Mouse (Mus musculus): ENCODE measurements around the gene Zfyve19. TPM values are rescaled to one million over a fixed set of nuclear protein-coding genes. Genes with fewer than 3 reads are reported as not detected.
A peak's percentile ranks its signal among the peaks of the same experiment; 100 is the strongest.

The Zfyve19 gene
- 43.9 and 49.5 TPM in 2 replicates for polyA plus RNA-seq (2015; fragmentation: Nextera tagmentation; extraction: Ambion mirVana)

DNA sequence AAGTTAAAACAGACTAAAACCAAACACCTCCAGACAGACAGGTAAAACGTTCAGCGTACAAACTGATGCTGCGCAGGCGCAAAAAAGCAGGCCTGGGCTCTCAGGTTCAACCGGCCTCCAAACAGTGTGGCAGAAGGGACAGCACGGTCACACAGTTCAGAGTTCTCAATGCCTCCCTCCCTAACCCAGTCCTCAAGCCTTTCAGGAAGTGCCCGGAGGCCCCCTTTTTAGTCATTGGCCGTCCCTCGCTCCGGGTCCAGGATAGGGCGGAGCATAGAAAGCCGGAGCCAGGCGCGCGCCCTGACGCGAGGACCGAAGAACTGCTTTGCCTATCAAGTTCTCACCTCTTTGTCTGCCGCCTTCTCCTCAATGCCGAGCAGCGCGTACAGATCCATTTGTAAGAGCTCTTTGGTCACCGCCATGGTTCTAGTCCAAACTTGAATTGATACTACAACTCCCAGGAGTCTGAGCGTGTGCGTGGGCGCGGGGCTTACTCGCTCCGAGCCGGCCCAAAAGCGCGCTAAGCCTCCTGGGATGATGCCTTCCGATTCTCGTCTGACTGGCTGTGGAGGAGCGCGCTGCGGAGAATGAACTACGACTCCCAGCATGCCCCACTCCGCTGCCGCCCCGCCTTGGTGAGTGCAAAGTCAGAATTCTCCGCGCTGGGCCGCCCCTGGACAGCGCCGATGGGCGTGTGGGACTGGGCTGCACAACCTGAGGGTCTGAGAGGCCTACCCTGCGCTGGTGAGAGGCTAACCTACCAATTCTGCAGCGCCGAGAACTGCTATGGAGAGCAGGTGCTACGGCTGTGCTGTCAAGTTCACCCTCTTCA lies at the start of gene Zfyve19, which contains the start of gene Dnajc17:
TSS of gene Zfyve19 (plus strand) at position 274 of the 832 bp plus-strand sequence.
TSS of gene Dnajc17 (minus strand) at position 452 of the 832 bp plus-strand sequence.
- peak; percentile 95 for DNase-seq (ENCODE audit: low spot score)

DNA sequence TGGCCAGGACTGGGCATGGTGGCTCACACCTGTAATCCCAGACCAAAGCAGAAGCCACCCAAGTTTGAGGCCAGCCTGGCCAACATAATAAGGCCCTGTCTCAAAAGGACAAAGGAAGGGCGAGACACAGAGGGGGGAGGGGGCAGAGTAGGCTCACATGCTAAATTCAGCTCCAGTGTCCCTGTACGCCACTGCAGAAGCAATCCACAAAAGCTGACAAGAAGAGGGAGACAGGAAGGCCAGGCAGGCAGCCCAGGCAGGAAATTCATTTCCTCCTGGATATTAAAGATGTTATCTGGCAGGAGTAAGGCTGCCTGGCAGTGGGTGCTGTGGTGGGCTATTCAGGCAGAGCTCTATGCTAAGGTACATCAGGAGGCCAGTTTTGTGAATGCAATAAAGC lies 47.2 kb upstream of the Zfyve19 start:
- no peak for DNase-seq (ENCODE audit: low spot score)

DNA sequence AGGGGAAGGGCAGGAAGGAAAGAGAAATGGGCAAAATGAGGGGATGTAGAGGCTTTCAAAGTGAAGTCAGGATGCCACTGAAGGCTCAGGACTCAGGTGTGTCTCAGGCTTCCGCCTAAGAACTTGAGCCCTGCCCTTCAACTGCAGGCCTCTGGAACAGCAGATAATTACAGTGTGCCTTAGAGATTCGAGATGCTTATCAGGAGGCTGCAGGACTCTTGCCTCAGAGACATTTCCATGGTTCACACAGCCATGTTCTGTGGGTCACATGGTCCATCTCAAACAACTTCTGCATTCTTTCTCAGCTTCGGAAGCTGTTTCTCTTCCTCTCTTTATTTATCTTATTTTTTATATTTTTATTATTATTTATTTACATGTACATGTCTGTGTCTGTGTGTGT lies 45.3 kb upstream of the Zfyve19 start:
- no peak for DNase-seq (ENCODE audit: low spot score)

DNA sequence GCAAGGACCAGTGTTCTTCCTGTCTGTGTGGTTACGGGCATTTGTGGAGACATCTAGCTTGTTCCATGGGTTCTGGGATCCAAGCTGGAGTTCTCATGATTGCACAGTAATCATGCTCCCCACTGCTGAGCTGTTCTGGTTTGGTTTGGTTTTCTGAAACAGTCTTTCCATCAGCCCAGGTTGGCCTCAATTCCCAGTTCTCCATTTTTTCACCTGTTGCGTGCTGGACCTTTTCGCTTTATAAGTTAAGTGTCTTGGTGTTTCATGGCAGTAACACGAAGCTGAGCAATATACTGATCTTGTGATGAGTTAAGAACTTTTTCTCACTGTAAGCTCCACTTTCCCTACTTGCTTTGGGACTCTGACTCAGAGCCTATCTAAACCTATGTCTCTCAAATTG lies 44.4 kb upstream of the Zfyve19 start:
- DNase-seq (ENCODE audit: low spot score) = no peak

DNA sequence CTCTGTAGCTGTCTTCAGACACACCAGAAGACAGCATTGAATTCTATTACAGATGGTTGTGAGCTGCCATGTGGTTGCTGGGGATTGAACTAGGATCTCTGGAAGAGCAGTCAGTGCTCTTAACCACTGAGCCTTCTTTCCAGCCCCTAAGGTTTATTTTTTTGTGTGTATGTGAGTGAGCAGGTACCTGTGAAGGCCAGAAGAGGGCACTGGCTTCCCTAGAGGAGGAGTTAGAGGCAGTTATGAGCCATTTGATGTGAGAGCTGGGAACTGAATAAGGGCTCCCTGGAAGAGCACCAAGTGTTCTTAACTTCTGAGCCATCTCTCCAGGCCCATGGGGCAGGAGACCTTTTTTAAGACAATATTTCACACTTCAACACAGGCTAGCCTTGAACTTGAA lies 43.0 kb upstream of the Zfyve19 start:
- DNase-seq (ENCODE audit: low spot score) = no peak

DNA sequence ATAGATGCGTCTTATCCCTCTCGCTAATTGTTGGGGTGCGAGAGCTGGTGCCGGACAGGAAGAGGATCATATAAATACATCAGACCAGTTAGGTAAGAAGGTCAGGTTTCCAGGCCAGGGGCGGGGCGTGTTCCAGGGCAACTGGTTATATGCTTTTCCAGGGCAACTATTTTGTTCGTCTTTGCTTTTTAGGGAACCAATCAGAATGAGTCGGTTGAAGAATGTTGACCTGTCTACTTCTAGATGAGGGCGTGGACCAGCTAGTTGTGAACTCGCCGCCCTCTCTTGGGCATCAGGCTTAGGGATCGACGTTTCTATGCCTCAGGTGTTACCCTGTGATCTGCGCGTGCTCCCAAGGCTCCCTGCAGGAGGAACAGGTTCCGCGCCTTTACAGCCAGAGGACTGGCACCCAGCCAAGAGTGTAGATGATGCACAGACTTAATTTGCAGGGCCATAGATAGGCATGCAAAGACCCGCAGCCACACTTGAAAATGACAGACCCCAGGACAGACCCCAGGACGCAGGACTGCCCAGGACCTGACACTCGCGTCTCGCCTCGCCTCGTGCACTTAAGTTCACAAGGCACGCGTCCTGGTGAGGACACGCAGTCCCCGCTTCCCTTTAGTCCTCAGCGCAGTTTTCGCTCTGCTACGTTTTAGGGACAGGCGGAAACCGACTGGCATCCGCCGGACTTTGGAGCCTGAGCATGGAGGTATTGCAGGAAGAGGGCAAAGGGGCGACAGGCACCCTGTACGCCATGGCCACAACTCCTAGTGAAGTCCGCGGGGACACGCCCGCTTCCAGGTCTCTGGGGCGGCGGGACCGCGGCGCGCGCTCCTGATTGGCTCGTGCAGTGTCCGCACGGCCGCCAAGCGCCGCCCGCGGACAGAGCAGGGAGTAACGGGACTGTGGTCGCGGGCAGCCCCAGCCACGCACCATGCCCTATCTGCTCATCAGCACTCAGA lies 41.2 kb upstream of the Zfyve19 start, which contains the start of gene Gchfr:
TSS of gene Gchfr (plus strand) at position 873 of the 965 bp plus-strand sequence.
- DNase-seq (ENCODE audit: low spot score) = peak; percentile 26

DNA sequence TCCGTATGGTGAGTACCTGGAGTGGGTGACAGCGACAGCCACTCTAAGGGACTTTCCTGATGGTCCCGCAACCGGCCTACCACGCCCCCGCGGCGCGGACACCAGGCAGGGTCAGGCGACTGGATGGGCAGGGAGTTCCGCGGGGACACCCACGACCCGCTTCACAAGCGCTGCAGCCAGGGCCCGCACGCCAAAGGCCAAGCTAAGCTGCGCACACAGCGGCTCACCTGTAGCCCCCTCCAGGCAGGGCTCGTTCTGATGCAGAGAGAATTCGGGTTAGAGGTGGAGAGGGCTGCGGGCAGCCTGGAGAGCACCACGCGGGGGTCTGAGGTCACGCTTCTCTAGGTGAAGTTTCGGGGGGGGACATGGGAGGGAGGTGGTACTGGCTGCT lies 40.6 kb upstream of the Zfyve19 start:
- DNase-seq (ENCODE audit: low spot score) = no peak

DNA sequence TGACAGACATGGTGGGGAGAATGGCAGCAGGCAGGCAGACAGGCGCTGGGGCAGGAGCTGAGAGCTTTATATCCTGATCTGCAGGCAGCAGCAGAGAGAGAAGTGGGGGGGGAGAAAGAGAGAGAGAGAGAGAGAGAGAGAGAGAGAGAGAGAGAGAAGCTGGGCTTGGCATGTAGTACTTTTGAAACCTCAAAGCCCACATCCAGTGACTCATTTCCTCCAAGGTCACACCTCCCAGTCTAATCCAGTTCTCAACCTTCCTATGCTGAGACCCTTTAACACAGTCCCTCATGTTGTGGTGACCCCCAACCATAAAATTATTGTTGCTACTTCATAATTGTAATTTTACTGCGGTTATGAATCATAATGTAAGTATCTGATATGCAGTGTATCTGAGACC lies 38.1 kb upstream of the Zfyve19 start:
- no peak for DNase-seq (ENCODE audit: low spot score)

DNA sequence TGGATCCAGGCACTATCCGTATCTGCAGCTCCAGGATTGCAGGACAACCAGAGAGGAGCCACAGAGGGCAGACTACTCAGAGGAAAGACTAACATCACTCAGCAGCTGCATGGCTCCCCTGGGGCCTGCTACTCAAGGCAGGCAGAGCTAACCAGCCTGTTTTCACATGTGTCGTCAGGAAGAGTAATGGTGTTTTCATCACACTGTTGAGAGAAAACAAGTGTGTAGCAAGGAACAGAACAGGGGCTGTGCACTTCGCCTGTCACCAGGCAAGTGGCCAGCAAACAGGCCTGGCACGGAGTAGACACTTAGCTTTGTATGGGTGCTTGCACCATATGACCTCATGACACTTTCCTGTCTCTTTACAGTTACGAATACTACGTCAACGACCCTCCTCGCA lies 36.8 kb upstream of the Zfyve19 start:
- DNase-seq (ENCODE audit: low spot score) = no peak

DNA sequence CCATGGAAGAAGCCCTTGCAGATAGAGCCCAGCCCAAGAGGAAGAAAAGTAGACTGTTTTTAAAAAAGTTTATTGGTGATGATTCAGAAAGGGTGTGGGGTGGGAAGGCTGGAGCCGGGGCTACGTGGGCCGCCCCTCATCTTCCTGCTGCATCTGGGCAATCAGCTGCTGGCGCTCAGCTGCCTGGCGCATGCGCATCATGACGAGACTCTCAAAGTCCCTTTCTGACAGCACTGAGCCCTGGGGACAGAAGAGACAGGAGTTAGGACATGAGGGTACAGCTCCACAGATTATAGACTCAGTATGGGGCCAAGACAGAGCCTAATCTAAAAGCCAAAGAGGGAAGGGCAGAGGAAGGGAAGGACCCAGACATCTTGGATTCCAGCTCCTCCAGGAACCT lies 36.0 kb upstream of the Zfyve19 start:
- DNase-seq (ENCODE audit: low spot score) = no peak

DNA sequence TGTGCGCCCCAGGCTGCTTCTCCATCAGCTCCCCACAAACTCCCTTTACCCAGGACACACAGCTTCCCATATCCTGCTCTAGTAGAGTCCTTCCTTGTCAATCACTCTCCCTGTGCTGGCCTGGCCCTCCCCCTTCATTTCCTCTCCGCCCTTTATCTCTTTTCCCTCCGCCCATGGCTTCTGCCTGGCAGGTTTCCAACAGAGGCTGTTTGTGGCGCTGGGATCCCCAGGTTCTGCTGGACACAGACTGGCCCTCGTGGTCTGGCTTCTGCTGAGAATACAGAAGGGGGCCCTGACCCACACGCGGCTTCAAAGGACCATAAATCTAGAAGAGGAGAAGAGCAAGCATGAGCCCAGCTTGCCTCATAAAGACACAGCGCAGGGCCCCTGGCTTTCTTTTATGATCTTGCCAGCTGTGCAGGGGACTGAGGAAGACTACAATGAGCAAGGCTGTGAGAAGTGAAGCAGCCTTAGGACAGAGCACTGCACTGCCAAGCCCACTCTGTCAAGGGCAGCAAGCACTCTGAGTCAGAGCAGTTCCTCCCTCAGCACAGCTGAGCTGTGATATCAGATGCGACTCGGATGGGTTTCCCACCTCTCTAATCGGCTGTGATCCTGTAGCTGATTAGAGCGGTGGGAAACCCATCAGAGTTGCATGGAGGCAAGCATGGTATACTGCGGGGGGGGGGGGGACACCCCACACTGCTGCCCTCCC lies 35.4 kb upstream of the Zfyve19 start:
- DNase-seq (ENCODE audit: low spot score) = no peak

DNA sequence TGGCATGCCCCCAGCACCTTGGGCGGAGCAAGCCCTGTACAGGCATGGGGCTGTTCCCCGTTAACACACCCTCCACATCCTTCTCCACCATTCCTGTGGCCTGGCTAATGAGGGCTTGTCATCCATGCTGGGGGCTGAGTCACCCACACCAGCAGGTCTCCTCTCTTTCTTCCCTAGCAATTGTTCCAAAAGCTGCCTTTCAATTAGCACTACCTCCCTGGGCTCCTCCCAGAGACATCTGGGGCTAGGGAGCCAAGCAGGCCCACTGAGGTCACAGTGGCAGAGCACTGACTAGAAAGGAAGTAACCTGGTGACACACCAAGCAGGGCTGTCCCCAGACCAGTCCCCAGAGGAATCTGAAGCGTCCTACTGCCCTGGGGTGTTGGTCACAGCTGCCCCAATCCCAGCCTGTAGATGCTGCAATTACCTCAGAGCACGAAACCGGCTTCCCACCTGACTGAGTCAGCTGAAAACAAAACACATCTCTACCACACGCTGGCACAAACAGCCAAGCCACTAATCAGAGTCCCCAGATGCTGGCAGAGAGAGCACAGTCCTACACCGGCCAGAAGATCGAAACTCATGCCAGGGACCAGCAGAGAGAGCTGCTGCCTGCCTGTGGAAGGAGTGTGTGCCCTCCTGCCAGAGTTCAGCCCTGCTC lies 34.3 kb upstream of the Zfyve19 start, which contains the start of gene Gm14137:
TSS of gene Gm14137 (plus strand) at position 519 of the 661 bp plus-strand sequence.
- no peak for DNase-seq (ENCODE audit: low spot score)

DNA sequence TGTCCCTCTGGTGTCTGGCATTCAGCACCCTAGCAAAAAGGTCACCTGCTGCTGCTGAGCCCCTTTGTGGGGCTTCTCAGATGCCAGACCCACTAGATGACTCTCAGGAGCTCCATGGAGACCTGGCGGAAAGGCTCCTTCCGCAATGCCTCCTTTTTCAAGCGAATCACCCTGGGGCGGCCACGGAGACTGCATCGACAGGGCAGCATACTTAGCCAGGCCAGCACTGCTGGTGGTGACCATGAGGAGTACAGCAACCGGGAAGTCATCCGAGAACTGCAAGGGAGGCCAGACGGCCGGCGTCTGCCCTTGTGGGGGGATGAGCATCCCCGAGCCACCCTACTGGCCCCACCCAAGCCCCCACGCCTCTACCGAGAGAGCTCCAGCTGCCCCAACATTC lies 33.6 kb upstream of the Zfyve19 start:
- DNase-seq (ENCODE audit: low spot score) = no peak

DNA sequence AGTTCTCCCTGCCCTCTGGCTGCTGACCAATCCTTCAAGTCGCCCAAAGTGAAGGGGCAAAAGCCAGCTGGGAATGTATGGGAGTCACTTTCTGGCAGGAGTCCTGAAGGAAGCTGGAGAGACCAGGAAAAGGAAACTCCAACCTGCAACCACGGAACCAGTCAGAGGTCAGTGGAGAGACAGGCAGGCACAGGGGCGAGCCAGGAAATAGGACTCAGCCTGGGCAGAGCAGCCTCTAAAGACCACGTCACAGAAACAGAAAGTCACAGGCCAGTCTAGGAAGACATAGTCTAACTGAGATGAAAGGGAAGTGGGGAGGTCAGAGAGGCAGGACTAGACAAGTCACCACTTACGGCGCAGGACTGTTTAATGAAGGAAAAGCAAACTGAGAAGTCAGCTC lies 32.8 kb upstream of the Zfyve19 start:
- no peak for DNase-seq (ENCODE audit: low spot score)

DNA sequence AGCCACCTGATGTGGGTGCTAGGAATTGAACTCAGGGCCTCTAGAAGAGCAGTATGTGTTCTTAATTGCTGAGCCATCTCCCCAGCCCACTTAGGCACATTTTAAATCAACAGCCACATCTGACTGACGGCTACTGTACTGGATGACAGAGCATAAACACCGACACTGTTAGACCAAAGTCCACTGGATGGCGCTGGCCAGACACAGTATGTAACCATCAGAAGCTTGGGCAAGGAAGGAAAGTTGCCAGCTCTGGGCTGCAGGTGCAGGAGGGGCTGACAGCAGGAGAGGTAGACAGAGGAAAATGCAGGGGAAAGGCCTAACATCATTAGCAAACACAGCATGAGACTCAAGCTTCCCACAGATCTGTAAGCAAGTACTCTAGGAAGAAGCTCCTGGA lies 31.7 kb upstream of the Zfyve19 start:
- no peak for DNase-seq (ENCODE audit: low spot score)

DNA sequence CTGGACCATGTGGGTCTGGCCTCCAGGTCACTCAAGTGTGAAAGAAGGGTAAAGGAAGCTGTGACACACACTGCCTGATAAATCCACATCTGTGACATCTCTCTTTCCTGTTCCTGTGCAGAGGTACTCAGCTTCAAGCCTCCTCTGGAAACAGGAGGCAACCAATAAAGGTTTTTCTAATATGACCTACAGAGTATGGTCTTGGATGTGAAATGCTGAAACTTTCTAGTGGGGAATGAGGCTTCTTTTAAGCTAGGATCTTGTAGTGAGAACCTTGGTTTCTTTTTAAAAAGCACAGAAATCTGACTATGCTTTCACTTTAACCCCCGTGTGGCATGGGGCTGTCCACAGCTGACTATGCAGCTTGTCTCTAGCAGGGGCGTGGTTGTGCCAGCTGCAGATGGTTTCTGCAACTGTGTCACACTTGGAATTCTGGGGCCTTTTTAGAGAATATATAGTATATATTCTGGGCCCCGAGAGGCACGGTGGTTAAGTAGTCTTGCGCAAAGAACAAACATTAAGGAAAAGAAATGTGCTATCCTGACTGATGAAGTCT lies 31.0 kb upstream of the Zfyve19 start:
- DNase-seq (ENCODE audit: low spot score) = no peak

DNA sequence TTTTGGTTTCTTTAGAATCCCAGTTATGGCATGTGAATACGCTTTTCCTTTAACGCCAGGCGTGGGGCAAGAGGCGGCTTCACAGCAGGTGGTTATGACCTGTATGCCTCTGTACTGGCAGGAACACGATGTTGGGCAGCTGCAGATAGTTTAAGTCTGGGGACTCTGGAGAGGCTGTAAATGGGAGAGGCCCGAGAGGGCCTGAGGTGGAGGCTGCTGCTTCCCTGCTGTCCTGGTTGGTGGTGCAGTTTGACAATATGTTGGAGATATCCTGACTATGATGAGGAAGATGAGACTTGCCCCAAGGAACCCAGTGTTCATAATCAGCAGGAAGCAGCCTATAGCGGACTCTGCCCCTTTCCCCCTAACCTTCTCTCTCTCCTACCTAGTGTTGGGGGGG lies 25.5 kb upstream of the Zfyve19 start:
- no peak for DNase-seq (ENCODE audit: low spot score)

DNA sequence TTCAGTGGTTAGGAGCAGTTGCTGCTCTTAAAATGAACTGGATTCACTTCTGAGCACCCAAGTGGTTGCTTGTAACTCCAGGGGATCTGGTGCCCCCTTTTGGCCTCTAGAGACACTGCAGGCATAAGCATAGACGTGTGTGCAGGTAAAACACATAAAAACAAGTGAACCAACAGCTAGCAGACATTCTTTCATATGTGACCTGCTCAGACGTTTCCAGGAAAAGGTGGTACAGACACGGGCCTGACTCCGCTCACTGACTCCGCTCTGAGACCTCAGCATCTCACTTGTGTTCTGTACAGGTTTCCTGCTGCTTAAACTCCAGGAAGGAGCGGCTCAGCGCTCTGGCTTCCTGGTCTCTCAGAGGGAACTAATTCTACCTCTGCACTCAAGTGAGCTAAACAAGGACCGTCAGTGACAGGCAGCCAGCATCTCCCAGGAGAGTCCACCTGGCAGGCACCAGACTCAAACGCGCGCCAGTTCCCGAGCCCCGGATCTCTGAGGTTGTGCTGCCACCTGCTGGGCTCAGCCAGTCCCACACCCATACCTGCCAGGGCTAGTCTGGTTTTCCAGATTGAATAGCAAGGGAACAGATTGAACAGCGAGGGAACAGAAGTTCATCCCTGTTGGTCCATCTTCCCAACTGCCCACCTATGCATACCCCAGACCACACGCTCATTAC lies 19.2 kb upstream of the Zfyve19 start:
- peak; percentile 79 for DNase-seq (ENCODE audit: low spot score)

DNA sequence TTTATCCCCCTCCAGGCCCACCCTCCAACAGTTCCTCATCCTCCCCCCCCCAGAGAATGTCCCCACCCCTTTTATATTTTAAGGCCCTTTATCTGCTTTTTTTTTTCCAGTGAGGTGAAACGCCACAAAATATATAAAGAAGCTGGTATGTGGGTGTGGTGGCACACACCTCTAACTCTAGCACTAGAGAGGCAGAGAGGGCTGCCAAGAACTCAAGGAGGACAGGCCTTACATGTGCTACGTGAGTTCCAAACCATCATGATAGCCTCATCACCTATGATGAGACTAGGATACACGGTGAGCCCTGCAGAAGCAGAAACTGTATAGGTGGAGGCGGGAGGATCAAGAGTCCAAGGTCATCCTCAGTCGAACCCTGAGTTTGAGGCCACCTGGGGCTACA lies 17.4 kb upstream of the Zfyve19 start:
- DNase-seq (ENCODE audit: low spot score) = no peak

DNA sequence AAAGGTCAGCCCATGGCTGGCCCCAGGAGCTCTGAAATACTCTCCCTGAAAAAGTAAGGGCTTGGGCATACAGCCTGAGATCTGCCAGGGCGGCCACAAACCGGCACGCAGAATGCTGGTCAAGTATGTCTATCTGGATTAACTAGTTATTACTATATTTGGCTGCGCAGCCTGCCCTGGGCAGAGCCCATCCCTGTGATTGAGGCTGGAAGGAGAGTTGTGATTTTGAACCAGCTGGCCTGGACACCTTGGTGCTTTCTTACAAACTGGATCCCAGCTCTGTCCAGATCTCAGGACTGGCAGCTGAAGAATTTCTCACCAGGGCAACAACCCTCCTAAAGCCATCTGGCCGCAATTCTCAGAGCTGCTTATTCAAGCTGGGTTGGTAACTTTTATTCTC lies 14.3 kb upstream of the Zfyve19 start:
- no peak for DNase-seq (ENCODE audit: low spot score)
